Mouse (Mus musculus): ENCODE data around the gene Apbb1. TPM values are rescaled to one million over a fixed set of nuclear protein-coding genes. Genes with fewer than 3 reads are reported as not detected.

Gene Apbb1
- polyA plus RNA-seq, 1 experiment from 2014 or later, result 35.2 TPM

DNA sequence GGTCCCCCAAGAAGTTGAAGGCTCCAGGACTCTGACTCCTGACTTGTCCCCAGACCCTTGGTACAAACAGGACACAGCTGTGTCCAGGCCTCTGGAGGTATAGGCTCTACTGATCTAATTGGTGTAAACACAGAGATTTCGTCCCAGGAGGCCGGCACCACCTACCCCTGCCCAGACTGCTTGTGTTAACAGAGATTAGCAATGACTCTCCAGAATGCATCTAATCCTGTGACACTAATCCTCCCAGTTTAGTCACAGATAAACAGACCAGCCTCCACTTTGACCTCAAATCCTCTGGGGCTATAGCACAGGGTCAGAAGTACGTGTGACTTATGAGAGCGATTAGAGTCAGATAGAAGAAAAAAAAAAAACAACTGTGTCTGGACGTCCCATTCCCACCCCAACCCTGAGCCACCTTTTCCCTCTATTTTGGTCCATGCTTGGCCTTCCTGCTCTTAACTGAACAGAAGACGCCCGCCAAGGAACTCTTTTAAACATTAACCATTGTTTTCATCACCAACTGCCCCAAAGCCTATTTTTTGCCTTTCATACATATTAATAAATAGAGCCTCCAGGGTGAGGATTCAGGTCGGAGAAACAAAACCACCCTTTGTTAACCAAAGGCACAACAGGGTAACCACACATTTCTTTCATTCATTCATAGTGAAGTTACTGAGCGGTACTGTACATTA is 64.6 kb downstream of the Apbb1 start:
- 34% methylated on average over 9 of the region's 9 CpGs for WGBS

DNA sequence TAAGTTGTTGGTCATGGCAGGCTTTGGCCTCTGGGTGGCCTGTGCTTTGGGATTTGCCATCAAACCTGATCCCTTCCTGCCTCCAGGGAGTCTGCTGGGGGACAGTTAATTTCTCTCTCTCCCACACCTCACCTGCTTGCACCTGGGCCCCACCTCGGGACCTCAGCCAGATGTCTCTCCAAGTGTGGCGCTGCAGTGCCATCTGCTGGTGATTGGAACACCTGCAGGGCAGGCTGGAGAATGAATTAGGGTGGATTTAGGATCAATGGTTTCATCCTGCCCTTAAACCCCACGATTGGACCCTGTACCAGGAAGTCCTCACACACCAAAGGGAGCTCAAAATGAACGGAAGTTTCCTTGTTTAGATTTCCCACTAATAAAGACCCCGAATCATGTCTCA is 66.3 kb downstream of the Apbb1 start:
- Histone ChIP-seq H3K4me3 (ENCODE audit: low read length) (no peak overlapping the region), H3K9ac (ENCODE audit: low read depth, low read length) (no peak overlapping the region), H3K9me3 (ENCODE audit: control insufficient read depth, low read length) (no peaks in the 10 kb centered on the region), H3K4me2 (ENCODE audit: low read depth, low read length) (no peak overlapping the region), H3K27ac (ENCODE audit: low read length) (no peak overlapping the region), H3K36me3 (ENCODE audit: control insufficient read depth, insufficient read depth, low read length) (no peaks in the 10 kb centered on the region), H3K27me3 (replicated peaks; ENCODE audit: control insufficient read depth, insufficient read depth, low read length) (no peaks in the 10 kb centered on the region), H3K4me1 (ENCODE audit: control insufficient read depth, insufficient read depth, low read length) (no peaks in the 10 kb centered on the region; the same call in 1 of the 2 replicates)
- ATAC-seq, result peak; percentile 64
- 9% methylated on average over 5 of the region's 5 CpGs for WGBS

More for the DNA sequence above, 64.6 kb downstream of the Apbb1 start:
- ATAC-seq, result no peak
- no peaks in the 10 kb centered on the region for H3K27me3 ChIP-seq (replicated peaks; ENCODE audit: control insufficient read depth, insufficient read depth, low read length)
- no peaks in the 10 kb centered on the region for H3K36me3 ChIP-seq (ENCODE audit: control insufficient read depth, insufficient read depth, low read length)
- H3K9ac ChIP-seq (ENCODE audit: low read depth, low read length), result no peak overlapping the region
- H3K9me3 ChIP-seq (ENCODE audit: control insufficient read depth, low read length), result no peaks in the 10 kb centered on the region
- H3K27ac ChIP-seq (ENCODE audit: low read length), result no peak overlapping the region
- H3K4me1 ChIP-seq (ENCODE audit: control insufficient read depth, insufficient read depth, low read length), result no peaks in the 10 kb centered on the region; the same call in 1 of the 2 replicates
- no peak overlapping the region for H3K4me2 ChIP-seq (ENCODE audit: low read depth, low read length)
- H3K4me3 ChIP-seq (ENCODE audit: low read length), result no peak overlapping the region

DNA sequence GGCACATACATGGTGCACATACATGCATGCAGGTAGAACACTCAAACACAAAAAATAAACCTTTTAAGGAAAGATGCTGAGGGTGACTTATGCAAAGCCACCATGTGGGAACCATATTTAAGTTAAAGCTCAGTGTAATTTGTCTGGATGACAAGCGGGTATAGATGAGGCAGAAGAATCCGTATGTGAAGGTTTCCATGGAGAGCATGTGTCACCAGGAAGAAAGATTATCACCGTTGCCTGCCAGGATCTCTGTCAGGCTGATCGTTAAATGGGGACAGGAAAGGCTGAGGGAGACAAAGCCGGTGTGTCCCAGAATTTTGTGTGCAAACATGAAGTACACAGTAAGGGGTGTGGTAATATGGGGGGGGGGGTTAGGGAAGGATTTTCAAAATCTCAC is 66.9 kb downstream of the Apbb1 start:
- no peak for ATAC-seq
- WGBS, result 45% methylated on average over 5 of the region's 5 CpGs
- no peaks in the 10 kb centered on the region for H3K4me1 ChIP-seq (ENCODE audit: control insufficient read depth, insufficient read depth, low read length)
- no peaks in the 10 kb centered on the region for H3K9me3 ChIP-seq (ENCODE audit: control insufficient read depth, low read length)
- H3K4me3 ChIP-seq (ENCODE audit: low read length), result no peak overlapping the region
- H3K27me3 ChIP-seq (replicated peaks; ENCODE audit: control insufficient read depth, insufficient read depth, low read length), result no peaks in the 10 kb centered on the region
- H3K4me2 ChIP-seq (ENCODE audit: low read depth, low read length), result no peak overlapping the region
- H3K36me3 ChIP-seq (ENCODE audit: control insufficient read depth, insufficient read depth, low read length), result no peaks in the 10 kb centered on the region
- H3K27ac ChIP-seq (ENCODE audit: low read length), result no peak overlapping the region
- H3K9ac ChIP-seq (ENCODE audit: low read depth, low read length), result no peak overlapping the region

DNA sequence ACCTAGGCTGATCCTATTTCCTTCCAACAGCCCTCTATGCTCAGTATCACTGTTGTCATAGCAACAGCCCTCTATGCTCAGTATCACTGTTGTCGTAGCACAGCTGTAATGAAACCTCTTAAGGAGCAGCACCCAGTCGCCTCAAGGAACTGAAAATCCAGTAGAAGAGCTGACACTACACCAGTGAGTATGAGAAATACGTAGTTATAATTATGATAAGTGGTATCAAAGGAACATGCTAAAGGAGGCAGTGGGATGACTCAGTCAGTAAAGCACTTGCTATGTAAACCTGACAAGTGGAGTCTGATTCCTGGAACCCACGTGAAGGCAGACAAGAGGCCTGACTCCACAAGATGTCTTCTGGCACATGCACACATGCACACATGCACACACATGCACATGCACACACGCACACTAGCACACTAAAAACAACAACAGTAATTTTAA is 67.6 kb downstream of the Apbb1 start:
- no peak for ATAC-seq
- WGBS, result 50% methylated on average over 5 of the region's 5 CpGs
- Histone ChIP-seq H3K4me3 (ENCODE audit: low read length) (no peak overlapping the region), H3K36me3 (ENCODE audit: control insufficient read depth, insufficient read depth, low read length) (no peaks in the 10 kb centered on the region), H3K4me1 (ENCODE audit: control insufficient read depth, insufficient read depth, low read length) (no peaks in the 10 kb centered on the region), H3K4me2 (ENCODE audit: low read depth, low read length) (no peak overlapping the region), H3K27me3 (replicated peaks; ENCODE audit: control insufficient read depth, insufficient read depth, low read length) (no peaks in the 10 kb centered on the region), H3K9ac (ENCODE audit: low read depth, low read length) (no peak overlapping the region), H3K9me3 (ENCODE audit: control insufficient read depth, low read length) (no peaks in the 10 kb centered on the region), H3K27ac (ENCODE audit: low read length) (no peak overlapping the region)

DNA sequence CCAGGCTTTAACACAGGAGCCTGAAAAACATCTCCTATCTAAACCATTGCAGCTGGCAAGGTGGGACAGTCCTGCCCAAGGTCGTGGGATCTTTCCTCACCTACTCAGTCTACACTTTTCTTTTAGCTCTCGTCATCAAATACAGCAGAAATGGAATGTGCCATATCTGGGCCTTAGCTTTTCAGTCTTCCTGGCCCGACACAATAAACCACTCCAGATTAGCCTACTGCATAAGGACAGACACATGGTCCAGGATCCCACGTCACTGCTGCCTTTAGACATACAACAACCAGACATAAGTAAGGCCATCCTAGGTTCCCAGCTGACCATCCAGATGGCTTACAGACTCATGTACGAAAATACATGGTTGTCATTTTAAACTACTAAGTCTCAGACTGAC is 71.3 kb downstream of the Apbb1 start:
- Histone ChIP-seq H3K9ac (ENCODE audit: low read depth, low read length) (no peak overlapping the region), H3K27ac (ENCODE audit: low read length) (no peak overlapping the region), H3K27me3 (replicated peaks; ENCODE audit: control insufficient read depth, insufficient read depth, low read length) (no peaks in the 10 kb centered on the region), H3K4me1 (ENCODE audit: control insufficient read depth, insufficient read depth, low read length) (no peaks in the 10 kb centered on the region), H3K36me3 (ENCODE audit: control insufficient read depth, insufficient read depth, low read length) (no peaks in the 10 kb centered on the region), H3K4me3 (ENCODE audit: low read length) (no peak overlapping the region), H3K9me3 (ENCODE audit: control insufficient read depth, low read length) (no peaks in the 10 kb centered on the region), H3K4me2 (ENCODE audit: low read depth, low read length) (no peak overlapping the region)
- WGBS, result 81% methylated on average over 5 of the region's 5 CpGs
- no peak for ATAC-seq

Other genes starting within 250 kb of the Apbb1 start
- gene Olfr690, start 247.5 kb downstream of the Apbb1 start, polyA plus RNA-seq (2015; fragmentation: Nextera tagmentation; extraction: Ambion mirVana), result not detected in 2 replicates
- gene Olfr691, start 239.4 kb downstream of the Apbb1 start, polyA plus RNA-seq (2015; fragmentation: Nextera tagmentation; extraction: Ambion mirVana), result not detected in 2 replicates
- not detected in 2 replicates for gene Olfr692, start 213.4 kb downstream of the Apbb1 start, polyA plus RNA-seq (2015; fragmentation: Nextera tagmentation; extraction: Ambion mirVana)
- not detected in 2 replicates for gene Gm5901, start 206.6 kb downstream of the Apbb1 start, polyA plus RNA-seq (2015; fragmentation: Nextera tagmentation; extraction: Ambion mirVana)
- gene Fam160a2, start 181.6 kb downstream of the Apbb1 start, polyA plus RNA-seq (2015; fragmentation: Nextera tagmentation; extraction: Ambion mirVana), result 44.2 and 44.9 TPM in 2 replicates
- 0.06 TPM in 1 of 2 replicates, not detected in the other for gene Cnga4, start 177.1 kb downstream of the Apbb1 start, polyA plus RNA-seq (2015; fragmentation: Nextera tagmentation; extraction: Ambion mirVana)
- gene Cckbr, start 155.9 kb downstream of the Apbb1 start, polyA plus RNA-seq (2015; fragmentation: Nextera tagmentation; extraction: Ambion mirVana), result 0.10 and 0.13 TPM in 2 replicates
- 80.5 and 86.6 TPM in 2 replicates for gene Cavin3, start 99.4 kb downstream of the Apbb1 start, polyA plus RNA-seq (2015; fragmentation: Nextera tagmentation; extraction: Ambion mirVana)
- 32.8 and 33.0 TPM in 2 replicates for gene Smpd1, start 27.3 kb downstream of the Apbb1 start, polyA plus RNA-seq (2015; fragmentation: Nextera tagmentation; extraction: Ambion mirVana)
- 3.0 and 7.5 TPM in 2 replicates for gene Hpx, start 18.5 kb upstream of the Apbb1 start, polyA plus RNA-seq (2015; fragmentation: Nextera tagmentation; extraction: Ambion mirVana)
- 18.0 and 19.1 TPM in 2 replicates for gene Trim3, start 51.9 kb upstream of the Apbb1 start, polyA plus RNA-seq (2015; fragmentation: Nextera tagmentation; extraction: Ambion mirVana)
- gene Timm10b, start 58.4 kb upstream of the Apbb1 start, polyA plus RNA-seq (2015; fragmentation: Nextera tagmentation; extraction: Ambion mirVana), result 188 and 200 TPM in 2 replicates
- 69.9 and 74.7 TPM in 2 replicates for gene Arfip2, start 58.8 kb upstream of the Apbb1 start, polyA plus RNA-seq (2015; fragmentation: Nextera tagmentation; extraction: Ambion mirVana)
- 27.7 and 34.6 TPM in 2 replicates for gene Gm45799, start 58.9 kb upstream of the Apbb1 start, polyA plus RNA-seq (2015; fragmentation: Nextera tagmentation; extraction: Ambion mirVana)
- 0.59 and 1.1 TPM in 2 replicates for gene Dnhd1, start 69.2 kb upstream of the Apbb1 start, polyA plus RNA-seq (2015; fragmentation: Nextera tagmentation; extraction: Ambion mirVana)
- 317 and 323 TPM in 2 replicates for gene Ilk, start 154.9 kb upstream of the Apbb1 start, polyA plus RNA-seq (2015; fragmentation: Nextera tagmentation; extraction: Ambion mirVana)
- gene Rrp8, start 155.7 kb upstream of the Apbb1 start, polyA plus RNA-seq (2015; fragmentation: Nextera tagmentation; extraction: Ambion mirVana), result 26.2 and 32.6 TPM in 2 replicates
- gene Taf10, start 162.7 kb upstream of the Apbb1 start, polyA plus RNA-seq (2015; fragmentation: Nextera tagmentation; extraction: Ambion mirVana), result 114 and 119 TPM in 2 replicates
- gene Tpp1, start 170.6 kb upstream of the Apbb1 start, polyA plus RNA-seq (2015; fragmentation: Nextera tagmentation; extraction: Ambion mirVana), result 152 and 191 TPM in 2 replicates
- gene Dchs1, start 206.0 kb upstream of the Apbb1 start, polyA plus RNA-seq (2015; fragmentation: Nextera tagmentation; extraction: Ambion mirVana), result 4.9 and 5.2 TPM in 2 replicates
- gene Mrpl17, start 229.4 kb upstream of the Apbb1 start, polyA plus RNA-seq (2015; fragmentation: Nextera tagmentation; extraction: Ambion mirVana), result 373 and 394 TPM in 2 replicates

Measured in intestine, embryonic 16.5 days (tissue).